Mouse (Mus musculus): ENCODE measurements around the gene Agrn.

Gene Agrn

DNA sequence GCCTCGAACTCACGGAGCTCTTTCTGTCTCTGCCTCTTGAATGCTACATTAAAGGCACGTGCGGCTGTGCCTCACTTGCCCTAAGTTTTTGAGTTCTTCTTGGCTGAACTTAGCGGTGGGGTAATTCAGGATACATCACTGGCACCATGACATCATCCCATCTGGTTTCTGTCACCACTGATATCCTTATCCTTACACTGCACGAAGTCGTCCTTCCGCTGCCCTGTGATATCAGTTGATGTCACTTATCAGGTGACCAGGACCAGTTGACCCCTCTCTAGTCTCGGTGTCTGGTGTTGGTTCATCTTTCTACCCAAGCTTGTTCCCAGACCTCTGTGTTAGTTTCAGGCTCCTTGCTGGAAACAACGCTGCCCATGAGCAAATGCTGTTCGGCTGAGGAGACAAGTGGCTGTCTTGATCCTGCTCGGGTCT lies 5.2 kb upstream of the Agrn start:
- no peak for DNase-seq (ENCODE audit: low read depth in 2 of 2, low spot score in 2 of 2)

DNA sequence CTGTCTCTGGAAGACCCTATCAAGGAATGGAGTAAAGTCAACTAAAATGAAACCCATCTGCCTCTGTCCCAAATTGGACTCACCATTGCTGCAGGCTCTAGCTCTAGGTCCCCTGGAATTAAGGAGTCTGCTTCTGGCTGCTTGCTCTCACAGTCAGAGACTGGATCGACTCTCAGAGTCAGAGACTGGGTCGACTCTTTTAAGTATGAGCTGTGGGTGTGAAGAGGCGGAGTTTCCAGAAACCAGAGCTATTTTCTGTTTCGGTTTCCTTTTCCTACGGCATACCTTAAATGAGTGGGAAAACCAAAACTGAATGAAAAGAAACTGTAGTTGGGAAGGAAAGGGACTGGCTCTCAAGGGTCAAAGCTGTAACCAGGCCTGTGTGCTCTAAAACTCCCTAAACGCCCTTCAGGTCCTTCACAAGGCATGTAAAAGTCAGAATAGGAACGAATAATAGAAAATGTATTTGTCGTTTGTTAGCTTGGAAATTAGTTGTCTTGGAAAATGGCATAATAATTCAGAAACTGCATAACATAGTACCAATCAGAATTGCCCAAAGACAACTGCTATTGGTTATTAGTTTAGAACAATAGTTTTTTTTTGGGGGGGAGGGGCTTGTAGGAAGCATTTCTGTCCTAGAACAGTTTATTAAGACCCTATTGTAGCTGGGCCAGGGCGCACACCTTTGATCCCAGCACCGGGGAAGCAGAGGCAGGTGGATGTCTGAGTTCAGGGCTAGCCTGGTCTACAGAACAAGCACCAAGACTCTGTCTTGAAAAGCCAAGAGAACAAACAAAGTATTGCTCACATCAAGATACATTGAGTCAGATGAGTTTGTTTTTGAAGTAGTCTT lies 3.6 kb upstream of the Agrn start, which contains the start of gene Isg15:
Gene Isg15 (minus strand): TSS at position 196 of the 853 bp plus-strand sequence.
- peak; percentile 24 to 49 for DNase-seq (ENCODE audit: low read depth in 2 of 2, low spot score in 2 of 2)

DNA sequence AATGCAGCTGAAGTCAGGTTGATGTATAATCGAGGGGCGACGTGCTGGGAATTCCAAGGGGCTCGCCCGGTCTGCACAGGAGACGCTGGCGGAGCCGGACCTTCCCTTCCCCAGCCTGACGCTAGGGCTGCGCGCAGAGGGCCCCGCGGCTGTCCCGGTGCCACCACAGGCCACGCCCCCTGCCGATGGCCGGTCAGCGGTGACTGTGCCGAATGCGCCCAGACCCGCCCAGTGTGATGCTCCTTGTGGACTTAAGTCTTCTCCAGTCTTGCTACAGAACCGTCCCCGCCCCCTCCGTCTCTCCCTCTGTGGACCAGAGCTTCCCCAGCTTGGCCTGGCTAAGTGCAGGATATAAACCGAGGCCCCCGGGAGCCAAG lies 529 bp upstream of the Agrn start:
- peak; percentile 25 to 30 for DNase-seq (ENCODE audit: low read depth in 2 of 2, low spot score in 2 of 2)

- DNase-seq (ENCODE audit: low read depth in 2 of 2, low spot score in 2 of 2), result peak in 1 of 2 experiments; percentile 18
Observed at GRCm38 (mm10) chr4:156195927-156196870, 1.1 kb downstream of the Agrn start.

GRCm38 (mm10) chr4:156194346-156194745 lies 2.9 kb downstream of the Agrn start:
- DNase-seq (ENCODE audit: low read depth in 2 of 2, low spot score in 2 of 2), result no peak

DNA sequence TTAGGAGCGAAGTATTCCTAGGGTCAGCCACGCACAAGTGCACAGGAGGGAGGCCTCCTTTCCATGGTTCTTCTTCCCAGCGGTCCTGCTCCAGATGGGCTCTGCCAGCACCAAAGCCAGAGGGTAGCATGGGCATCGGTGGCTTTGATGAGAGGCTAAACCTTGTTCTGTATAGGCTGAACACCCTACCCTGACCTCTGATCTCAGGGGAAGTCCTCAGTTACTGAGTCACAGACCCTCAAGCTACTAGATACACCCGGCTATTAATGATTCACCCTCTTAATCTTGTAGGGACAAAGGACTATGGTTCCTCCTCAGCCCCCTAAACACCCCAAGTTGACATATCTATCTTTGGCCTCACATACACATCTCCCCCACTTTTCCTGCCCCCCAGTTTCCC lies 3.4 kb downstream of the Agrn start:
- DNase-seq (ENCODE audit: low read depth in 2 of 2, low spot score in 2 of 2), result no peak

GRCm38 (mm10) chr4:156193200-156193590 lies 4.1 kb downstream of the Agrn start:
- no peak for DNase-seq (ENCODE audit: low read depth in 2 of 2, low spot score in 2 of 2)

GRCm38 (mm10) chr4:156192421-156193199 lies 4.7 kb downstream of the Agrn start:
- DNase-seq (ENCODE audit: low read depth in 2 of 2, low spot score in 2 of 2), result no peak

GRCm38 (mm10) chr4:156188811-156189323 lies 8.4 kb downstream of the Agrn start:
- DNase-seq (ENCODE audit: low read depth in 2 of 2, low spot score in 2 of 2), result no peak

DNA sequence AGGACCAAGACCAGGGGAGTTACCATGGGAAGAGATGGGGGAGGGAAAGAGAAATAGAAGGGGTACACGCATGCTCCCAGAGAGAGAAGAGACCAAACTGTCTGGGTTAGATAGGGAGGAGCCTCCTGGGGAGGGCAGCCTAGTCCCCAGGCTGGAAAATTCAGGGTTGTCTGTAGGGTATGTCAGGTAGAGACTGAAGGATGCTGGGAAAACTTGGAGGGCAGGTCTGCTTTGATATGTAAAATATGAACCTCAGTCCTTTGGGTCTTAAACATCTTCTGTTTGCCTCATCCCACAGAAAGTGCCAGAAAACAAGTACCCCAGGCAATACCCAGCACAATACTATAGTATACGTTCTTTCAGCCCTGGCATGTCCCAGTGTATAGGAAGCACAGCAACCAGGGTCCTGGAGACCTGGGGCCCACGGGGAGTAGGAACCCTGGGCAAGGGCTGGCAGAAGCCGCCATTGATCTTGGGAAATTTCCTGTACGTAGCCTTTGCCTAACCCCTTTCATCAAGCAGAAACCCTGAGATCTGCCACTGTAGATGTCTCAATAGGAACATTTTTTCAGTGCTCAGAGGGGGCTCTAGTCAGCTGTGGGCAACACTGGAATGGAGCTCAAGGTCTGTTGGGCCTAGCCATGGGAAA lies 9.0 kb downstream of the Agrn start:
- no peak for DNase-seq (ENCODE audit: low read depth in 2 of 2, low spot score in 2 of 2)

GRCm38 (mm10) chr4:156185950-156186850 lies 11.1 kb downstream of the Agrn start:
- DNase-seq (ENCODE audit: low read depth in 2 of 2, low spot score in 2 of 2), result no peak

- no peak for DNase-seq (ENCODE audit: low read depth in 2 of 2, low spot score in 2 of 2)
Observed at GRCm38 (mm10) chr4:156185456-156185949, 11.8 kb downstream of the Agrn start.

DNA sequence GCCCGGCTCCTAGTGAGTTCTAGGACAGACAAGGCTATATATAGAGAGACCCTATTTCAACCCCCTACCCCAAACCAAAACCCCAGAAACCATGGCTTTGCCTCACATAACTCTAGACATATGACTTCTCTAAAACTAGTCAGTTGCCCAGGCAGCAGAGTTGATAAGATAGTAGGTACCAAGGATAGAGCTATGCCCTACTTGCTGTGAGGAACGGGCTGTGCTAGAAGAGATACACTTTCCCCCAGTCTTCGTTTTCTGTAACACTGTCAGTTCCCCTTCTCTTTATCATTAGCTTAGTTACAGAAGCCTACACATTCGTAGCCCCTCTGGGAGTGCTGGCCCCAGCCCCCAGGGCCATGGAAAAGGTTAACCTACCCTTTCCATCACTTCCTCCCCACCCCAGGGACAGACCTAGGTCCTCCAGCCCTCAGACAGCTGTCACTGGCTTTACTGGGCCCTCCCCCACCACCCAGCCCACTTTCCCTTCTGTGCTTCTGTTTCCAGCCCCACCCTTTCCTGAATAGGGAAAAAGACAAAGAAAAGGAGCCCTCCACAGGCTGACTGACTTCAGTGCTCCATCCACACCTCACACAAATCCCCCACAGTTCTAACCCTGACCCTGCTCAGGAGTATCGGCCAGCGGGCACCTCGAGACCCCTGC lies 12.9 kb downstream of the Agrn start:
- no peak for DNase-seq (ENCODE audit: low read depth in 2 of 2, low spot score in 2 of 2)

- DNase-seq (ENCODE audit: low read depth in 2 of 2, low spot score in 2 of 2), result no peak
Observed at GRCm38 (mm10) chr4:156183747-156184146, 13.5 kb downstream of the Agrn start.

DNA sequence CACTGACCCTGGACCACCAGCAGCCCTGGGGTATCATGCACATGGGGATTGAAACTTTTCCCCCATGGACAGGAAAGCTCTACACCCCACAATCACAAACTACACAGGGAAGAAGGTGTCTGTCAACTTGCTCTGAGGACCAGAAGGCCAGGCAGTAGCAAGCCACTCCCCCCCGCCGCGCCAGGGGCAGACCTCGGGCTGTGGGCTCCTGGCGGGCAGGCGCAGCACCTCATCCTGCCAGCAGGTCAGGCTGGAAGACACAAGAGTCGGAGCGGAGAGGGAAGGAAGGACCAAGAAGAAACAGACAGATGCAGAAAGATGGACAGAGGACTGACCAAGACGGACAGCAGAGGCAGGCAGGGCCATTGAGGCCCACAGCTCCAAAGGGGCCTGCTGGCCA lies 19.7 kb downstream of the Agrn start:
- no peak for DNase-seq (ENCODE audit: low read depth in 2 of 2, low spot score in 2 of 2)

DNA sequence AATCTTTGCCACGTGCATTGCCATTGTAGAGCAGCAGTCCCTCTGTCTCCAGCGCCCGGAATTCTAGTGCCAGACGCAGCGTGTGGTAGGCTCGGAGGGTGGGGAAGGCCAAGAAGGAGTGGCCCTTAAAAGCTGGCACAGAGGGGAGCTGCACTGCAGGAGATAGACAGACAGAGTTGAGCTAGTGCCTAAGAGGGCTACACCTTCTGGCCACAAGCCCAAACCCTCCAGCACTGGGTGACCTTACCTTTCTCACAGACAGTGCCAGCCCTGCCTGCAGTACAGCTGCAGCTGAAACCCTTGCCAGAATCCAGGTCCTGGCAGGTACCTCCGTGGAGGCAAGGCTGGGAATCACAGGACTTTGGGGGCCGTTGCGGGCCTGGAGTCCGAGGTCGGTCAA lies 25.5 kb downstream of the Agrn start:
- DNase-seq (ENCODE audit: low read depth in 2 of 2, low spot score in 2 of 2), result no peak

DNA sequence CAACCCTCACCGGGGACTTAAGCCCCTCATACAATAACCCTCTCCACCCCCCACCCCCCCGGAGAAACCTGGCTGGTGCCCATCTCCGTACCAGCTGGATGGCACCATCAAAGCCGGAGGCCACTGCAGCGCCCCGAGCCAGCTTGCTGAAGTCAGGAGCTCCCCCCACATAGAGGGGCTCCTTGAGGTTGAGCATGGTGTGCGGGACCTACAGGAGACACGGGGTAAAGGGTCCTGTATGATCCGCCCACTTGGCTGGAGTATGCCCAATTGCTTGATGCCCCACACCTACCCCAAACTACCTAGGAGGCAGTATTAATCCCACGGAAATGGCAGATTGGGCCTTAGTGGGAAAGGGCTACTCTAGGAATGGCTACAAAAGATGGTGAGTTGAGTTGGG lies 28.2 kb downstream of the Agrn start:
- DNase-seq (ENCODE audit: low read depth in 2 of 2, low spot score in 2 of 2), result no peak

- DNase-seq (ENCODE audit: low read depth in 2 of 2, low spot score in 2 of 2), result no peak
Observed at GRCm38 (mm10) chr4:156168611-156169010, 28.7 kb downstream of the Agrn start.

GRCm38 (mm10) chr4:156166477-156166876 lies 30.8 kb downstream of the Agrn start:
- no peak for DNase-seq (ENCODE audit: low read depth in 2 of 2, low spot score in 2 of 2)
